Mouse (Mus musculus) E14TG2a.4 (cell line): ENCODE measurements around the gene S100a5.

Experiments
- H3K27me3 ChIP-seq: 2 replicates; pipeline ENCODE4 v1.6.1; 2014; ENCODE audit warnings: low read length, control low read depth; ENCODE audit not compliant: insufficient read depth
- H3K36me3 ChIP-seq: 2 replicates; pipeline ENCODE4 v1.6.1; 2014; ENCODE audit warnings: low read length, control low read depth; ENCODE audit not compliant: insufficient read depth
- H3K4me1 ChIP-seq: replicated peaks from 2 replicates; pipeline ENCODE4 v1.6.1; 2014; ENCODE audit warnings: low read depth, low read length, control low read depth
- H3K4me3 ChIP-seq: replicated peaks from 2 replicates; pipeline ENCODE4 v1.5.1; 2014; ENCODE audit warnings: mild to moderate bottlenecking, low read length
- H3K9me3 ChIP-seq: 2 replicates; pipeline ENCODE4 v1.6.1; 2014; ENCODE audit warnings: low read length, control low read depth
- CTCF ChIP-seq: conservative IDR thresholded peaks from 2 replicates; pipeline ENCODE4 v1.5.1; 2014; ENCODE audit warnings: low read length
- NANOG ChIP-seq: IDR thresholded peaks from 2 replicates; pipeline ENCODE4 v1.6.1; 2014; ENCODE audit warnings: borderline replicate concordance, low read length, mixed read lengths
- POU5F1 ChIP-seq: IDR thresholded peaks from 2 replicates; pipeline ENCODE4 v1.6.1; 2014; ENCODE audit warnings: low read length, borderline replicate concordance

S100a5 gene

GRCm38 (mm10) chr3:90595556-90595955 is 12.8 kb upstream of the S100a5 start:
- H3K9me3 ChIP-seq, result peaks cover 4% of the 10 kb centered on the region; the same call in 1 of the 2 replicates
- H3K27me3 ChIP-seq, result peaks cover 17% of the 10 kb centered on the region; the same call in 1 of the 2 replicates
- H3K36me3 ChIP-seq, result no peaks in the 10 kb centered on the region
- no peak overlapping the region for H3K4me3 ChIP-seq
- no peak for TF ChIP-seq CTCF
- TF ChIP-seq NANOG, result no peak
- TF ChIP-seq POU5F1, result no peak
- H3K4me1 ChIP-seq, result no peaks in the 10 kb centered on the region

GRCm38 (mm10) chr3:90596810-90597209 is 11.5 kb upstream of the S100a5 start:
- H3K36me3 ChIP-seq, result no peaks in the 10 kb centered on the region
- H3K27me3 ChIP-seq, result peaks cover 21% of the 10 kb centered on the region; the same call in 1 of the 2 replicates
- peaks cover 11% of the 10 kb centered on the region for H3K9me3 ChIP-seq
- H3K4me1 ChIP-seq, result no peaks in the 10 kb centered on the region
- TF ChIP-seq POU5F1, result no peak
- no peak for TF ChIP-seq CTCF
- no peak overlapping the region for H3K4me3 ChIP-seq

GRCm38 (mm10) chr3:90597736-90598135 is 10.6 kb upstream of the S100a5 start:
- Histone ChIP-seq H3K4me3 (no peak overlapping the region), H3K4me1 (no peaks in the 10 kb centered on the region), H3K9me3 (peaks cover 20% of the 10 kb centered on the region), H3K36me3 (no peaks in the 10 kb centered on the region), H3K27me3 (peaks cover 24% of the 10 kb centered on the region)
- TF ChIP-seq POU5F1, result no peak
- TF ChIP-seq NANOG, result no peak
- TF ChIP-seq CTCF, result no peak

GRCm38 (mm10) chr3:90598212-90598611 is 10.1 kb upstream of the S100a5 start:
- Histone ChIP-seq H3K27me3 (peaks cover 24% of the 10 kb centered on the region), H3K4me3 (no peak overlapping the region), H3K36me3 (no peaks in the 10 kb centered on the region), H3K9me3 (peaks cover 20% of the 10 kb centered on the region), H3K4me1 (no peaks in the 10 kb centered on the region)
- TF ChIP-seq NANOG, result no peak
- no peak for TF ChIP-seq CTCF
- no peak for TF ChIP-seq POU5F1

GRCm38 (mm10) chr3:90599401-90599800 is 8.9 kb upstream of the S100a5 start:
- no peak overlapping the region for H3K4me3 ChIP-seq
- peaks cover 24% of the 10 kb centered on the region for H3K27me3 ChIP-seq
- peaks cover 2% of the 10 kb centered on the region for H3K4me1 ChIP-seq
- H3K9me3 ChIP-seq, result peaks cover 17% of the 10 kb centered on the region
- H3K36me3 ChIP-seq, result no peaks in the 10 kb centered on the region
- TF ChIP-seq NANOG (no peak), CTCF (no peak), POU5F1 (no peak)

- no peak for TF ChIP-seq NANOG
- no peak for TF ChIP-seq CTCF
- no peak for TF ChIP-seq POU5F1
- Histone ChIP-seq H3K4me3 (no peak overlapping the region), H3K9me3 (peaks cover 17% of the 10 kb centered on the region), H3K27me3 (peaks cover 24% of the 10 kb centered on the region), H3K4me1 (peaks cover 7% of the 10 kb centered on the region), H3K36me3 (no peaks in the 10 kb centered on the region)
These were observed 8.3 kb upstream of the S100a5 start for GRCm38 (mm10) chr3:90600036-90600435.

GRCm38 (mm10) chr3:90600458-90601195 is 7.7 kb upstream of the S100a5 start:
- no peak for TF ChIP-seq POU5F1
- no peak for TF ChIP-seq CTCF
- TF ChIP-seq NANOG, result no peak
- no peaks in the 10 kb centered on the region for H3K36me3 ChIP-seq
- H3K9me3 ChIP-seq, result peaks cover 17% of the 10 kb centered on the region
- H3K27me3 ChIP-seq, result peaks cover 19% of the 10 kb centered on the region
- H3K4me3 ChIP-seq, result no peak overlapping the region
- H3K4me1 ChIP-seq, result peaks cover 7% of the 10 kb centered on the region

GRCm38 (mm10) chr3:90601486-90602110 is 6.7 kb upstream of the S100a5 start, which contains the start of gene Gm42674:
Gene Gm42674, plus strand, starts transcription at chr3:90601904.
- Histone ChIP-seq H3K36me3 (no peaks in the 10 kb centered on the region), H3K4me3 (no peak within 1 kb of the TSS), H3K27me3 (peaks cover 22% of the 10 kb centered on the region), H3K9me3 (peaks cover 17% of the 10 kb centered on the region), H3K4me1 (peaks cover 7% of the 10 kb centered on the region)
- no peak for TF ChIP-seq CTCF
- no peak for TF ChIP-seq NANOG
- no peak for TF ChIP-seq POU5F1

- H3K4me3 ChIP-seq, result no peak within 1 kb of the TSS
- peaks cover 7% of the 10 kb centered on the region for H3K4me1 ChIP-seq
- peaks cover 17% of the 10 kb centered on the region for H3K9me3 ChIP-seq
- peaks cover 34% of the 10 kb centered on the region for H3K27me3 ChIP-seq
- TF ChIP-seq NANOG, result no peak
- TF ChIP-seq POU5F1, result no peak
- TF ChIP-seq CTCF, result no peak
- no peaks in the 10 kb centered on the region for H3K36me3 ChIP-seq
These were observed 4.7 kb upstream of the S100a5 start, which contains the start of gene S100a4 for GRCm38 (mm10) chr3:90603623-90604022. Gene S100a4, plus strand, starts transcription at chr3:90603771.
